Mouse (Mus musculus): ENCODE measurements at regions not wholly inside any gene's neighbourhood (a gene's known extent, or its start where the extent isn't known, plus 50 kb on each side); places are given as distances from the start of the nearest gene placed in this dataset.

- intact Hi-C loops (cut with DNase I): no loop called here
- no peaks in the 10 kb centered on the region for H3K79me2 ChIP-seq (replicated peaks; ENCODE audit: control insufficient read depth, insufficient read depth, low read length)
- H3K4me1 ChIP-seq (ENCODE audit: control insufficient read depth, insufficient read depth, low read length): no peaks in the 10 kb centered on the region
- no peak for DNase-seq
- no peak overlapping the region for H3K4me3 ChIP-seq
- WGBS: 62% methylated on average over 2 of the region's 2 CpGs
- no peak for TF ChIP-seq CTCF (IDR thresholded peaks at IDR 0.05)
- no peak for TF ChIP-seq EP300 (IDR thresholded peaks at IDR 0.05; ENCODE audit: insufficient read depth, low read depth, low read length)
- no peak for TF ChIP-seq POLR2A (IDR thresholded peaks at IDR 0.05; ENCODE audit: insufficient read depth, low read depth, low read length)
- no peak overlapping the region for H3K27ac ChIP-seq
- no peak overlapping the region for H3K9ac ChIP-seq (ENCODE audit: low read depth, low read length)
- no peaks in the 10 kb centered on the region for H3K36me3 ChIP-seq (ENCODE audit: control insufficient read depth, insufficient read depth, low read length)
- H3K27me3 ChIP-seq (ENCODE audit: control insufficient read depth, insufficient read depth, low read length): no peaks in the 10 kb centered on the region
These were observed 221.0 kb downstream of the Fzd1 start for GRCm38 (mm10) chr5:4536790-4537189.

DNA sequence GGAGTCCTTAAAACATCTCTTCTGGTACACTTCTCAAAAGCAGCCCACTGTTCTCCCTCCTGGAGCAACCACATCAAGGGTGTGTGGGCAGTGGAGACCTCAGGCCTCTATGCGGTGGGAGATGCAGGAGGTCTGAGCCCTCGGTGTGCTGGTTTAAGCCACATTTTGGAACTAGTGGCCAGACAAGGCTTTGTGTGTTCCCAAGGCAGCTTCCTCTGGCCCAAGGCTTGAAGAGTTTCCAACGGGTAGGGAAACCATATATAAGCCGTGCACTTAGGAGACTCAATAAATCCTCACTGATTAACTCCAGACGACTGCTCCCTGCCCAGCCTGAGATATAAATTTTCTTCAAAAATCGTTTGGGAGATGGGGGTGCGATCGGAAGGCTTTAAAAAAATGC lies 221.9 kb downstream of the Fzd1 start:
- H3K27ac ChIP-seq: no peak overlapping the region
- DNase-seq: no peak
- H3K36me3 ChIP-seq (ENCODE audit: control insufficient read depth, insufficient read depth, low read length): no peaks in the 10 kb centered on the region
- H3K4me1 ChIP-seq (ENCODE audit: control insufficient read depth, insufficient read depth, low read length): no peaks in the 10 kb centered on the region
- intact Hi-C loops (cut with DNase I): no loop called here
- WGBS: 81% methylated on average over 8 of the region's 8 CpGs
- no peaks in the 10 kb centered on the region for H3K27me3 ChIP-seq (ENCODE audit: control insufficient read depth, insufficient read depth, low read length)
- TF ChIP-seq CTCF (IDR thresholded peaks at IDR 0.05): no peak
- no peak for TF ChIP-seq EP300 (IDR thresholded peaks at IDR 0.05; ENCODE audit: insufficient read depth, low read depth, low read length)
- no peak for TF ChIP-seq POLR2A (IDR thresholded peaks at IDR 0.05; ENCODE audit: insufficient read depth, low read depth, low read length)
- H3K4me3 ChIP-seq: no peak overlapping the region
- no peak overlapping the region for H3K9ac ChIP-seq (ENCODE audit: low read depth, low read length)
- H3K79me2 ChIP-seq (replicated peaks; ENCODE audit: control insufficient read depth, insufficient read depth, low read length): no peaks in the 10 kb centered on the region

- Histone ChIP-seq H3K79me2 (replicated peaks; ENCODE audit: control insufficient read depth, insufficient read depth, low read length) (no peaks in the 10 kb centered on the region), H3K9ac (ENCODE audit: low read depth, low read length) (no peak overlapping the region), H3K27ac (no peak overlapping the region), H3K27me3 (ENCODE audit: control insufficient read depth, insufficient read depth, low read length) (no peaks in the 10 kb centered on the region), H3K4me1 (ENCODE audit: control insufficient read depth, insufficient read depth, low read length) (no peaks in the 10 kb centered on the region; the same call in 1 of the 2 replicates), H3K36me3 (ENCODE audit: control insufficient read depth, insufficient read depth, low read length) (no peaks in the 10 kb centered on the region), H3K4me3 (no peak overlapping the region)
- intact Hi-C loops (cut with DNase I): no loop called here
- DNase-seq: no peak
- WGBS: 66% methylated on average over 2 of the region's 2 CpGs
- TF ChIP-seq POLR2A (IDR thresholded peaks at IDR 0.05; ENCODE audit: insufficient read depth, low read depth, low read length) (no peak), CTCF (IDR thresholded peaks at IDR 0.05) (no peak), EP300 (IDR thresholded peaks at IDR 0.05; ENCODE audit: insufficient read depth, low read depth, low read length) (no peak)
These were observed 223.3 kb downstream of the Fzd1 start for GRCm38 (mm10) chr5:4534512-4534911.

DNA sequence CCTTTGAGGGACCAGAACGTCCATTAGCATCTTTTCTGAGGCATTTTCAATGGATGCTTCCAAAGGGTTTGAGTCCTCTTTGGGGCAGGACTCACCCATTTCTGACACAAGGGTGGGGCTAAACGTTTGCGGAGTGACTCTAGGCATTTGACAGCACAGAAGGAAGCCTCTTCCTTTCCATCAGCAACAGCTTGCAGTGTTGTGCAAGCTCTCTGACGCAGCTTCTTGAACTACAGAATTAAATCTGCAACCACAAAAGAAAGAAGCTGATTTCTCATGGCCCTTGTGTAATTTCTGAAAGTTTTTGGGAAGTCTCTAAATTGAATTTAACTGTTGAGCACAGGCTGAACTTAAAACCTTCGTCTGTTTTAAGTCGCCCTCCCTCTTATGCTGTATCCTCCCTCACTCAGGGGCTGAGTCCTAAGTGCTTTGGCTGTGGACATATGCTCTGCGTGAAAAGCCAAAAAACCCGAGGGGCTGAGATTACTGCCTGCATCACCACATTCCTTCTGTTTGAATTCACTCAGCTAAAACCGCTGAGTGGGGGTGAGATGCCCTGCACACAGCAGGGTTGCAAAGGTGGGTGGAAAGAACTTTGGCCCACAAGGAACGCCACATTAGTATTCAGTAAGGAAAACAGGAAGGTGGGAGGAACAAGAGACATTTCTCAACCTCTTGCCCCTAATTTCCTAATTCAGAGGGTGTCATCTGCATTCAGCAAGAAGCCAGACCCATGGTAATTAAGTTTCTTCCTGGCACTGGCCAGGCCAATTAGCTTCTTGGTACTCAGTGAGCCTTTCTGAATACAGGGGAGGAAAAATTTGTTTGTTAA lies 227.4 kb downstream of the Fzd1 start:
- Histone ChIP-seq H3K27me3 (ENCODE audit: control insufficient read depth, insufficient read depth, low read length) (no peaks in the 10 kb centered on the region), H3K27ac (peak overlapping the region; percentile 45), H3K36me3 (ENCODE audit: control insufficient read depth, insufficient read depth, low read length) (no peaks in the 10 kb centered on the region), H3K4me3 (no peak overlapping the region), H3K4me1 (ENCODE audit: control insufficient read depth, insufficient read depth, low read length) (no peaks in the 10 kb centered on the region; the same call in 1 of the 2 replicates), H3K79me2 (replicated peaks; ENCODE audit: control insufficient read depth, insufficient read depth, low read length) (no peaks in the 10 kb centered on the region), H3K9ac (ENCODE audit: low read depth, low read length) (no peak overlapping the region)
- peak; percentile 42 to 56 for DNase-seq
- TF ChIP-seq POLR2A (IDR thresholded peaks at IDR 0.05; ENCODE audit: insufficient read depth, low read depth, low read length) (no peak), CTCF (IDR thresholded peaks at IDR 0.05) (no peak), EP300 (IDR thresholded peaks at IDR 0.05; ENCODE audit: insufficient read depth, low read depth, low read length) (no peak)
- intact Hi-C loops (cut with DNase I): no loop called here
- 39% methylated on average over 10 of the region's 10 CpGs for WGBS

- intact Hi-C loops (cut with DNase I): no loop called here
- Histone ChIP-seq H3K4me3 (no peak overlapping the region), H3K4me1 (ENCODE audit: control insufficient read depth, insufficient read depth, low read length) (no peaks in the 10 kb centered on the region; the same call in 1 of the 2 replicates), H3K36me3 (ENCODE audit: control insufficient read depth, insufficient read depth, low read length) (no peaks in the 10 kb centered on the region), H3K27me3 (ENCODE audit: control insufficient read depth, insufficient read depth, low read length) (no peaks in the 10 kb centered on the region), H3K27ac (no peak overlapping the region), H3K79me2 (replicated peaks; ENCODE audit: control insufficient read depth, insufficient read depth, low read length) (no peaks in the 10 kb centered on the region), H3K9ac (ENCODE audit: low read depth, low read length) (no peak overlapping the region)
- 86% methylated on average over 9 of the region's 9 CpGs for WGBS
- TF ChIP-seq EP300 (IDR thresholded peaks at IDR 0.05; ENCODE audit: insufficient read depth, low read depth, low read length) (no peak), POLR2A (IDR thresholded peaks at IDR 0.05; ENCODE audit: insufficient read depth, low read depth, low read length) (no peak)
- no peak for DNase-seq
These were observed 231.6 kb downstream of the Fzd1 start for GRCm38 (mm10) chr5:4526042-4526815.

DNA sequence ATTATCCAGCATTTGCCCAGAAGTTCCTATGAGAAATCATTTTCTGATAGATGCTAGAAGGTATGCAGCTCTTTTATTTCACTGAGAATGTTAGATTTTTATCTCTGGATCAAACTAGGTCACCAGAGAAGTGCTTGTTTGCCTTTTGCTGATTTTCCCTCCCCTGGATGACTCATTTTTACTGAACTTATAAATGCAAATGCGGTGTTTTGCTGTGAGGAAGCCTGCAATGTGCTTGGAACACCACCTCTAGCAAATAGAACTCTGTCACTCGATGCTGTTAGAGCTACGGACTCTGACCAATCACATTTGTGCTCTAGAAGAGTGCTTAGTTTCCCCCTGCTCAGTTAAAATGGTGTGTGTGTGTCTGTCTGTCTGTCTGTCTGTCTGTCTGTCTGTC lies 257.2 kb downstream of the Fzd1 start:
- Histone ChIP-seq H3K4me1 (ENCODE audit: control insufficient read depth, insufficient read depth, low read length) (peaks cover 7% of the 10 kb centered on the region), H3K27me3 (ENCODE audit: control insufficient read depth, insufficient read depth, low read length) (no peaks in the 10 kb centered on the region), H3K4me3 (no peak overlapping the region), H3K9ac (ENCODE audit: low read depth, low read length) (no peak overlapping the region), H3K36me3 (ENCODE audit: control insufficient read depth, insufficient read depth, low read length) (peaks cover 2% of the 10 kb centered on the region; the same call in 1 of the 2 replicates), H3K79me2 (replicated peaks; ENCODE audit: control insufficient read depth, insufficient read depth, low read length) (no peaks in the 10 kb centered on the region), H3K27ac (no peak overlapping the region)
- WGBS: 92% methylated on average over 3 of the region's 3 CpGs
- intact Hi-C loops (cut with DNase I): no loop called here
- no peak for DNase-seq
- TF ChIP-seq POLR2A (IDR thresholded peaks at IDR 0.05; ENCODE audit: insufficient read depth, low read depth, low read length) (no peak), EP300 (IDR thresholded peaks at IDR 0.05; ENCODE audit: insufficient read depth, low read depth, low read length) (no peak), CTCF (IDR thresholded peaks at IDR 0.05) (no peak)
